Mouse (Mus musculus): Measurements from ENCODE around the gene Dazap1. TPM values are rescaled to one million over a fixed set of nuclear protein-coding genes. Genes with fewer than 3 reads are reported as not detected.

Dazap1 gene
- total RNA-seq, 4 experiments from 2014 or later: 31.8 to 38.5 (median 34.6) TPM

- DNase-seq (ENCODE audit: low spot score in 2 of 2): no peak
Observed at GRCm38 (mm10) chr10:80321670-80322581, 60.6 kb downstream of the Dazap1 start.

DNA sequence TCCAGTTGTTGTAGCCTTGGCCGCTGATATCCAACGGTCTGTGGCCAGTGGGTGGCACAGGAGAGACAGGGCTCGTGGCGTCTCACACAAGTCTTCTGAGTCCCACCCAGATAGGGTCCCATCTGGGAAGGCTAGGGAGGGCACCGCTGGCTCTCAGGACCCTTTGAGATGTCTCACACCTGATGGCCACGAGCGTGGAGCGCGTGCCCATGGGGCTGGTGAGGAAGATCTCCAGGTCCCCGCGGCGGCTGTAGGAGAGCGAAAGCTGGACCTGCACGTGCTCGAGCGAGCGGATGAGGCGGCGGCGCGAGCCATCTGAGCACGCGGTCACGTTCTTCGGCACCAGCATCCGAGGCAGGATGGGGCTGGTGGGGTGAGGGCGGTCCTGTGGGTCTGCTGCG is 61.5 kb downstream of the Dazap1 start:
- DNase-seq (ENCODE audit: low spot score in 2 of 2): no peak

DNA sequence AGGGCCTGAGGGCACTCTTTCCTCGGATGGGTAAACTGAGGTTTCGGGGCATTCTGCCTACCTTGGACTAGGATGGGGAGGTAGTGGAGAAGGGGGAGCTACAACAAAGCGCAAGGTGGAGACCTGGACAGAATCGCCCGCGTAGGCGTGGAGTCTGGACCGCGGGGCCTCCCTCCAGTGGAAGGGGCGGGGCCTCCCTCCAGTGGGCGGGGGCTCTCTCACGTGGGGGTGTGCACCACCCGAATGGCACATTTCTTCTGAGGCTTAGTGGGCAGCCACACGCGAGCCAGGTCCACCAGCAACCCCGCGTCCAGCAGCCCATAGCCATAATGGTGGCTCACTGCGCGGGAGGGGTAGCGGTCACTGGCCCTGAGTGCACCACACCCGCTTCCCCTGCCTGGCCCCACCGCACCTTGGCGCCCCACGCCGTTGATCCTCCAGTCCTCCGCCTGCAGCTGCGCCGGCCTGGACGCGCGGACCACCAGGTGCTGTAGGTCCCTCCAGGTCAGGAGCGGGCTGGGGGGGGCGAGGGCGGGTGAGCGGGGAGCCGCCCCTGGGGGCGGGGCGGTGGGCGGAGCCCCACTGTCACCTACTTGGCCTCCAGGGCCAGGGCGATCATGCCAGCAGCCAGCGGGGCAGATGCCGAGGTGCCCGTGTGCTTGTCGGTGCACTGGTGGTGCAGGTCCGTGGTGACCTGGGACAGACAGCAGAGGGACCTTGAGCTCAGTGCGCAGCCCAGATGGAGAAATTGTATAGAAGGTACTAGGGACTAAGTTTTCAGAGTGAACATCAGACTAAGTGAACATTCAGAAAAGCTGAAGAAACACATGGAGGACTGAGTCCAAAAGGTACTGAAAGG is 62.2 kb downstream of the Dazap1 start:
- DNase-seq (ENCODE audit: low spot score in 2 of 2): peak; percentile 66 to 77

DNA sequence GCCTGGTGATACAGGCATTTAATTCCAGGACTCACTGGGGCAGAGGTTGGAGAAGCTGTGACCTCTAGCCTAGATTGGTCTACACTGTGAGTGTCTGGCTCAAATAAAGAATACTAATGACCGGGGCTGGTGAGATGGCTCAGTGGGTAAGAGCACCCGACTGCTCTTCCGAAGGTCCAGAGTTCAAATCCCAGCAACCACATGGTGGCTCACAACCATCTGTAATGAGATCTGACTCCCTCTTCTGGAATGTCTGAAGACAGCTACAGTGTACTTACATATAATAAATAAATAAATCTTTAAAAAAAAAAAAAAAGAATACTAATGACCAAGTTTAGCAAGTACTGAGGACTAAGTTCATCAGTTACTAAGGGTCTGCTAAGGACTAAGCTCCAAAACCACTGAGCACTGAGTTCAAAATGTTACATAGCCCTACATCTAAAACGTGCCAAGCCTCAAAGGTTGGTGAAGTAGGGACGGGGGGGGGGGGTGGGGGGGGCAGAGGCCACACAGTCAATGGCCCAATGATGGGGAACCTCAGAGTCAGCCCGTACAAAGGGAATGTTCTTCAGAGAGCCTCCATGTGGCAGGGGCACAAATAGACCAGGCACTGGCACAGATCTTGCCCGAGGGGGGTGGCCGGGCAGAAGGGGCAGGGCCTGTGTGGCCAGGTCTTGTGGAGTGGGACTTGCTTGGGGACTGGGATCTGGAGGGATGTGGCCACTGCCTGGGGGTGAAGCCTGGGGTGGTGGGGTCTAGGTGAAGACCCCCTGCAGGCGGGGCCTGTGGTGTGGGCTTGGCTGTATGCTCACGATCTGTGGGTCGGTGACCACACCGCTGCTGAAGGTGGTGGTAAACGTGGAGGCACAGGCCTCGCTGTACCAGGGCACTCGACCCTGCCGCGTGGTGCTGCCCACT is 63.1 kb downstream of the Dazap1 start:
- DNase-seq (ENCODE audit: low spot score in 2 of 2): no peak

DNA sequence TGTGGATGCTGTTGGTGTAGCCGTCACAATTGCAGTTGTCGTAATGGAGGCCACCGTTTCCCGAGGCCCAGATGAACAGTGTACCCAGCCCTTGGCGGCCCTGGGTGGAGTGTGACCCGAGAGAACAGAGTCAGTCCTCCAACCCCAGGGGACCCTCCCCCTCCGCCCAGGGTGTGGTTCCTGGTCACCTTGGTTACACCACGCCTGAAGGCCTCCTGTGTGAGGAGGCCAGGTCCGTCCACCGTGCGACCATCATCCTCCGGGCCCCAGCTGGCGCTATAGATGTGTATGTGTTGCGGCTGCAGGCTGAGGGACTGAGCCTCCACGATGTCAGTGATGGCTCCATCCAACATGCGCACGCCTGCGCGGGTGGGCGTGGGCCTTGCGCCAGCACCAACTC is 63.8 kb downstream of the Dazap1 start:
- no peak for DNase-seq (ENCODE audit: low spot score in 2 of 2)

- peak; percentile 98 to 99 for DNase-seq (ENCODE audit: low spot score in 2 of 2)
Observed at GRCm38 (mm10) chr10:80329273-80330081, 68.2 kb downstream of the Dazap1 start, which contains the start of the genes Pcsk4 and Reep6. Pcsk4 (minus strand) TSS chr10:80329498. Reep6 (plus strand) TSS chr10:80329953.

DNA sequence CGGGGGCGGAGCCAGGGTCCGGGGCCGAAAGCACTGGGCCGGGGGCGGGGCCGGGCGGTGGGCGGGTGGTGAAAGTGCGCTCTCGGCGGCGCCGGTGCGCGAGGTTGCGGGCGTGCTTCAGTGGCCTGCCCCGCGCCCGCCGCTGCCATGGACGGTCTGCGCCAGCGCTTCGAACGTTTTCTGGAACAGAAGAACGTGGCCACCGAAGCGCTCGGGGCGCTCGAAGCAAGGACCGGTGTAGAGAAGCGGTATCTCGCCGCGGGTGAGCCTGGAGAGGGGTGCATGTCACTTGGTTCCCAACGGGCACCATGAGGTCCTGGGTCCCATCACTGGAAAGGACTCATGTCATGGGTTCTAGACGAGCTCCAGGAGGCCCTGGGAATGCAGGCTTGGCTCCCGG is 68.8 kb downstream of the Dazap1 start:
- no peak for DNase-seq (ENCODE audit: low spot score in 2 of 2)

DNA sequence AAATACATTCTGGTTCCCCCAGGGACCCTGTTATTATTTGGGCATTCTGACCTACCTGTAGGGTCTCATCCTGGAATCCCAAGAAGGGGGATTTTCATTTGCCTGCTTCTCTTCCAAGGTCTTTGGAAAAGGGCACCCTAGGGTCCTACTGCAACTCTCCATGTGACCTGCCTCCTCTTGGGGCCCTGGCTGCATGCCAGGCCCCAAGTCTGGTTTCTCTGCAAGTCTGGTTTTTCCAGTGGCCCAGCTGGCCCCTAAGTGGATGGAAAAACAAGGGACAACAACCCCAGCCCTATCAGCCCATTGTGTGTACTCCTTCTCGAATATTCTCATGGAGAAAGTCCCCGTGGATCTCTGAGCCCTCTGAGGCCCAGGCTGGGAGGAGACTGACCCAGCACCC is 69.6 kb downstream of the Dazap1 start:
- no peak for DNase-seq (ENCODE audit: low spot score in 2 of 2)

DNA sequence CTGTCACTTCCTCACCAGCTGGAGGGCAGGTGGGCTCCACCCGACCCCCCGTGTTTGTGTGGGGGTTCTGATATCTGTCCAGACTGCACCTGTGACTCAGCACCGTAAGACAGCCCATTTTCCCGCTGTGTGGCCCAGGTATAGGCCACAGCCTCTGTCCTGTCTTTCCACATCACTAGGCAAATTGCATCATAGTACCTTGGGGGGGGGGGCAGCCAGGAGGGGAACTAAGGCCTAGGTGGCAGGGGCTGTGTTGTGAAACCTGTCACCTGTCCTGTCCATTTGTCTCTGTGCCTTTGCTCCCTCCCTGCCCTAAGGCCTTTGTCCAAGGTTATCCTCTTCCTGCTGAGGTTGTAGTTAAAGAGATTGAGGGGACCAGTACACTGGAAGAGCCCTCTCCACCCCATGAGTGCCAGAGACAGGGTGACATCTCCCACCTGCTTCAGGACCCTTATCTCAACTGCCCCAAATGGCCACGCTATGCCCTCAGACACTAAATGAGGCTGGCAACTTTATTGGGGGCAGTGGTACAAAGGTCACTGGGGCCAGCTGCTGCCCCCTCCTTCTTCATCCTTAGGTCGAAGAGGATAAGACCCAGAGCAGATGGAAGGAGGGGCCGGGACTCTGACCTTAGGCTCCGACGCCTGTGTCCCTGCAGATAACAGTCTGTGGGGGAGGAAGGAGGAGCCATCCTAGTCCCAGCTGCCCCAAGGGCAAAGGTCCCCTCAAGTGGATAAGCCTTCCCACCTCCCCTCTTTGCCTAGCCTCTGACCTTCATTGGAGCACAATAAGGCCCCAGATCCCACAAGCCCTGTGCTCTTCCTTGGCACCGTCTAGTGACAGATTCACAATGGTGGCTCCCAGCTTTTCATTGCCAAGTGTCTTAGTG is 70.6 kb downstream of the Dazap1 start:
- DNase-seq (ENCODE audit: low spot score in 2 of 2): no peak

GRCm38 (mm10) chr10:80332525-80332989 is 71.3 kb downstream of the Dazap1 start:
- no peak for DNase-seq (ENCODE audit: low spot score in 2 of 2)

DNA sequence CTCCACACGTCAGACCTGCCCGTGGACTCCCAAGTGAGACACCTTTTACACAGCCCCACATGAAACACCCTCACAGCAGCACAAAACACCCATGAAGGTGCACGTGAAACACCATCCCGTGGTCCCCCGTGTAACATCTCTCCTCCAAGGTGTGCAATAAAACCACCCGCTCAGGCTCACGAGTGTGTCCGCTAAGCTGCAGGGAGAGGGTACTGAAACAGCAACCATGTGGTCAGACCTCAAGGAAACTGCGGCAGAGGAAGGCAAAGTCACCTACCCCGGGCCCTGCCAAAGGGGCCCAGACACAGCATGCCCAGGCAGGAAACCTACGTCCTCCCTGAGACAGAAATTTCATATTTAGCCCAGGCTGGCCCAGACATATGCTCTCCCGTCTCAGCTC is 75.0 kb downstream of the Dazap1 start:
- no peak for DNase-seq (ENCODE audit: low spot score in 2 of 2)

Small RNAs within 50 kb of the gene (microRNA-seq; reads per million reads assigned to microRNA genes)
- not detected for gene Mir6911

Other genes with a start within 250 kb of the Dazap1 start
- gene Arhgap45, start 244.8 kb upstream of the Dazap1 start, total RNA-seq (2022): 1 to 10 TPM in 2 of 4 experiments, under 1 TPM in 2; 0.48 to 1.3 (median 0.84) TPM
- 10 to 100 TPM; 38.3 to 47.6 (median 39.7) TPM for gene Polr2e, start 221.7 kb upstream of the Dazap1 start, total RNA-seq (2022)
- gene Gpx4, start 214.3 kb upstream of the Dazap1 start, total RNA-seq (2022): 100 to 1,000 TPM; 510 to 613 (median 541) TPM
- 1 to 10 TPM; 4.8 to 5.7 (median 5.3) TPM for gene Sbno2, start 155.9 kb upstream of the Dazap1 start, total RNA-seq (2022)
- gene Stk11, start 145.7 kb upstream of the Dazap1 start, total RNA-seq (2022): 100 to 1,000 TPM; 157 to 173 (median 162) TPM
- 100 to 1,000 TPM; 525 to 571 (median 544) TPM for gene Atp5d, start 122.9 kb upstream of the Dazap1 start, total RNA-seq (2022)
- gene Cbarp, start 120.7 kb upstream of the Dazap1 start, total RNA-seq (2022): 1 to 10 TPM; 1.9 to 4.0 (median 2.9) TPM
- 10 to 100 TPM; 20.8 to 36.0 (median 29.5) TPM for gene Midn, start 113.2 kb upstream of the Dazap1 start, total RNA-seq (2022)
- 10 to 100 TPM; 23.4 to 49.1 (median 31.4) TPM for gene Cirbp, start 95.5 kb upstream of the Dazap1 start, total RNA-seq (2022)
- 1 to 10 TPM; 4.3 to 7.8 (median 6.9) TPM for gene 1600002K03Rik, start 88.5 kb upstream of the Dazap1 start, total RNA-seq (2022)
- under 1 TPM; 0.19 to 0.48 (median 0.36) TPM for gene Efna2, start 82.0 kb upstream of the Dazap1 start, total RNA-seq (2022)
- gene Mum1, start 35.1 kb upstream of the Dazap1 start, total RNA-seq (2022): 10 to 100 TPM; 12.7 to 16.9 (median 15.2) TPM
- 100 to 1,000 TPM; 576 to 623 (median 605) TPM for gene Ndufs7, start 12.4 kb upstream of the Dazap1 start, total RNA-seq (2022)
- gene Gamt, start 474 bp upstream of the Dazap1 start, total RNA-seq (2022): 10 to 100 TPM; 19.5 to 33.6 (median 33.4) TPM
- gene Rps15, start 31.0 kb downstream of the Dazap1 start, total RNA-seq (2022): 100 to 1,000 TPM; 626 to 776 (median 688) TPM
- gene Apc2, start 34.5 kb downstream of the Dazap1 start, total RNA-seq (2022): under 1 TPM; 0.24 to 0.54 (median 0.31) TPM
- gene 2310011J03Rik, start 59.1 kb downstream of the Dazap1 start, total RNA-seq (2022): 1 to 10 TPM; 5.4 to 8.9 (median 6.6) TPM
- gene Pcsk4, start 68.0 kb downstream of the Dazap1 start, total RNA-seq (2022): 1 to 10 TPM in 1 of 4 experiments, under 1 TPM in 3; 0.67 to 1.1 (median 0.91) TPM
- gene Reep6, start 68.5 kb downstream of the Dazap1 start, total RNA-seq (2022): 1 to 10 TPM; 2.6 to 4.0 (median 3.2) TPM
- gene Adamtsl5, start 86.9 kb downstream of the Dazap1 start, total RNA-seq (2022): 10 to 100 TPM; 22.6 to 30.4 (median 26.9) TPM
- under 1 TPM in 2 of 4 experiments, not detected in 2; 0.27 to 0.36 TPM for gene Plk5, start 95.0 kb downstream of the Dazap1 start, total RNA-seq (2022)
- gene Mex3d, start 126.2 kb downstream of the Dazap1 start, total RNA-seq (2022): 1 to 10 TPM; 4.2 to 6.3 (median 4.7) TPM
- gene Mbd3, start 138.1 kb downstream of the Dazap1 start, total RNA-seq (2022): 100 to 1,000 TPM; 120 to 138 (median 131) TPM
- 100 to 1,000 TPM; 691 to 868 (median 797) TPM for gene Uqcr11, start 145.3 kb downstream of the Dazap1 start, total RNA-seq (2022)
- 10 to 100 TPM in 3 of 4 experiments, 1 to 10 TPM in 1; 9.9 to 13.1 (median 10.8) TPM for gene Tcf3, start 172.2 kb downstream of the Dazap1 start, total RNA-seq (2022)
- gene Onecut3, start 233.3 kb downstream of the Dazap1 start, total RNA-seq (2022): not detected